Mouse (Mus musculus) retina, postnatal 7 days (tissue): ENCODE measurements at regions not wholly inside any gene's neighbourhood (a gene's known extent, or its start where the extent isn't known, plus 50 kb on each side); places are given as distances from the start of the nearest gene placed in this dataset.

Source experiments
- DNase-seq: peaks from one replicate; pipeline ENCODE4 v3.0.0-alpha.2; 2012; ENCODE audit warnings: low read depth, low spot score

DNA sequence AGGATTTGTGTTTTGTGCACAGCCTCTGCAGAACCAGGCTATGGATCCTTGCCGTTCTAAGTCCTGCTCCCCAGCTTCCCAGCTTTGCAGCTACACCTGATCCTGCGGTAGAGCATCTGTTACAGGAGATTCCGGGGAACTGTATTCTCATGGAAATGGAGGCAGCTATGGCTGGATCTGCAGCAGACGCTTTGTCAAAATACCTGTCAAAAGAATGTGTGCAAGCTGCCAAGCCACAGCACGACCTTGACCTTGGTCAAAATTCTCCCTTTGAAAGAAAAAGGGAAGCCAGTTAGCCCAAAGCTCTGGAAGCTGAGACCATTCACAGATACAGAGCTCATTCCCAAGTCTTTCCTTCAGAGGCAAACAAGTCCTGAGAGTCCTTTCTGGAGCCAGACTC, 255.3 kb downstream of the Med13l start:
- no peak for DNase-seq

DNA sequence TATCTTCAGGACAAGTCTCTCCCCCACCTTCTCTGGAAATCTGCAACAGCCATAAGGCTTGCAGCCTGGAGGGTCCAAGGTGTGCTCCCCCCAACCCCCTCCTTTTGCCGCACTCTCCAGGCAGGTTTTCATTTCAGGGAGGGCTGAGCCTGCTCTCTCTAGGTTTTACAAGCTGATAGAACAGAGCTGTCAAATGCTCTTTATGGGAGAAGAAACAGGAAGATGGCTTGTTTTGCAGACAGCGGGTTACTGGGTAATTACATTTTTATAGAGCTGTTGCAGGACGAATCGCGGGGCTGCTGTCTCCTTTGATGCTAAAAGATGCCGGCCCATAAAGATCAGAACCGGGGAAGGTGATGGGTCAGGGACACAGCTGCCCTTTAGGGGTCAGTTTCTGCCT, 257.8 kb downstream of the Med13l start:
- DNase-seq = no peak

DNA sequence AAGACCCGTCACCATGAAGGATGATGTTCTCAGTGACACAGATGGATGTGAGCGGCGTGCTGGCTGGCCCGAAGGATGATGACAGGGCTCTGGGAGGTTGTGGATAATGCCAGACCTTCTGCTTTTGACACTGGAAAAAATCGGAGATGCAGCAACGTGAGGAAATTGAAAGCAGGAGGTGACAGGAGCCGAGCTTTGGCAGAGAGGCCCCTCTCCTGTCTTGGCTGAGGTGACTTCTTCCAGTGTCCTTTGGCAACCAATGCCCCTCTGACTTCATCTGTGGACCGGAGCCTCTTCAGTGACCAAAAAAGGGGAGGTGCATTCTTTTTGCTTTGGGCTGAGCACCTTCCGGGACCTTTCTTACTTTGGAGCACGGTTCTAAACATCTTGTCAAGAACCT, 264.3 kb downstream of the Med13l start:
- no peak for DNase-seq

DNA sequence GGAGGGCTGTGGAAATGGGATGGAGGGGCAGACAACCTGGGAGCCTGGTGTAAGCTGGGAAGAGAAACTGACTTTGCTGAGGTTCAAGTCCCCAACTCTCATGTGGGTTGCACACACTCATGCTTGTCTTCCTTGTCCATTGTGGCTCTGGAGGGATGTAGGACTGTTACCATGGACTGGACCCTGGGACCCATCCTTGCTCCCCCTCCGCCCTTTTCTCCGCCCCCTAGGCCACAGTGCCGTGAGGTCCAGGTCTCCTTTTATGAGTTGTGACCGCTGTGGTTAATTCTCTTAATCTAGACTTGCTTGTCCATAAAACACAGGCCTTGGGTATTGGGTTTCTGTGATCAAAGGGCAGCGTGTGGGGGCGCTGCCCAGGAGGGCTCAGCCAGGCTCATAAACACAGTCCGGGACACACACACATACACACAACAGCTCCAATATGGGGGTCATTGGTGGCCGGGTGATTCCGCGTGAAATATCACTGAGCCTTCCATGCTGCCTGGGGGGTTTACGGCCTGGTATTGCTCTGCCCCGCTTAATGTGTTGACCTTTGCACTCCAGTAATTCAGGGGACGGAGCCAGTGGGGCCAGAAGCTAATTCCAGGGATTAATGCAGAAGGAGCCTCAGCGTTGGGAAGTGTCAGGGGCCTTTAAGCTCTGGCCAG, 268.7 kb downstream of the Med13l start:
- no peak for DNase-seq

DNA sequence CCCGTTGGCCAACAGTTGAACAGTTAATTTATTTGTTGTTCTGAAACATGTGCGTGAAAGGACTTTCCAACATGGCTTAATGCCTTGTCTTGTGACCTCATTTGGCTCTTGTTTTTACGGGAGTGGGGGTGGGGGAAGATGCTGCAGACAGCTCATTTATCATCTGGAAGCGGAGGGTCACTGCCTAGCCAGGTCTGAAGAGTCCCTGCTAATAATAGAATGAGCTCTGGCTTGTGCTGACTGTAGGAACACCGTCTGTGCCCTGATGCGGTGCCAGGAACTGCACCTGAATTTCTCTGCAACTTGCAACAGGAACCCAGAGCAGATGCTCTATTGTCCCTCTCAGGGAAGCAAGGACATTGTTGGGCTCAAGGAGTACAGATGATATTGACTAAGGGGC, 272.2 kb downstream of the Med13l start:
- no peak for DNase-seq

DNA sequence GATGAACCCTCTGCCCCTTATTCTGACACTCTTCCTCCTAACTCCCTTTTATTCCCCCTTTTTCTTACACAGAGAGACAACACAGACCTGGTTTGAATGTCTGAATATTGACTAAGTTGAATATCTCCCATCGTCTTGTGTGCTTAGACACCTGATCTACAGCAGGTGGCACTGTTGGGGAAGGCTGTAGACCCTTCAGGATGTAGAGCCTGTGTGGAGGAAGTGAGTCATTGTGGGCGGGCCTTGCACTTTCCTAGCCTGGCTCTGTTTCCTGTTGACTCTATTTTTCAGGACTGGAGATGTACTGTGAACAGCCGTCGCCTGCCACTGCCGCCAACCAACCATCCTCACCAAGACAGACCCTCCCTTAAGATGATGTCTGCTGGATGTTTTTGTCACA, 273.6 kb downstream of the Med13l start:
- no peak for DNase-seq

DNA sequence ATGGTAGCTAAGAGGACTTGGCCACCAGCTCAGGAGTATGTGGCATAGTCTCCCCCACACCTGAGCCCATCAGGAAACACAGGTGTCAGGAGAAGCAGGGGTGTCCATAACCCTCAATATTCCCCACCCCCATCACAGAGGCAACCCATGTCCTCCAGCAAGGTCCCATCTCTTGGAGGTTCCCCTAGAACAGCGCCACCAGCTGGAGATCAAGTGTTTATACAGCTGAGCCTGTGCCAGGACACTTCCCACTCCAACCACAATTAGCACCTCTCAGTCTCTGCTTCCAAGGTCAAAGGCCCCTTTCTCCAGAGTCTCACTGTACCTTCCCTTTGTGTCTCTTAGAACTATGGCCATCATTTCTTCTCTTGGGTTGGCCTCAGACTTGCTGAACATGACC, 276.5 kb downstream of the Med13l start:
- DNase-seq = no peak

DNA sequence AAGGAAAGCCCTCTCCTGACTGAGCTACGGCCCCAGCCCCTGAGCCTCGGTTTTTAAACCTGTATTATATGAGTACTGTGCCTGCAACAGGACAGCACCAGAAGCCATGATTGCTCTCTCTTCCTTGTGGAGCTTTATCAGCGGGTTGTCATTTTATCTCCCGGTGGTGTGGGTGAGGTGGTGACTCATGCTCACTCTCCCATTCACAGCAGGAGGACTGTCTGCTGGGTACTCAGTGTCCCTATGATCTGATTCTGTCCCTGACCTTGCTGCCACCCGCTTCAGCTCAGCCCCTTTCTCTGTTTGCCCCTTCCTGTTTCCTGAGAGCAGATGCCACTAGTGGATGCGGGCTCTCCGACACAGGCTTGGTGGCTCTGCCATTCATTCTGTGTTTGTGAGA, 277.9 kb downstream of the Med13l start:
- no peak for DNase-seq

DNA sequence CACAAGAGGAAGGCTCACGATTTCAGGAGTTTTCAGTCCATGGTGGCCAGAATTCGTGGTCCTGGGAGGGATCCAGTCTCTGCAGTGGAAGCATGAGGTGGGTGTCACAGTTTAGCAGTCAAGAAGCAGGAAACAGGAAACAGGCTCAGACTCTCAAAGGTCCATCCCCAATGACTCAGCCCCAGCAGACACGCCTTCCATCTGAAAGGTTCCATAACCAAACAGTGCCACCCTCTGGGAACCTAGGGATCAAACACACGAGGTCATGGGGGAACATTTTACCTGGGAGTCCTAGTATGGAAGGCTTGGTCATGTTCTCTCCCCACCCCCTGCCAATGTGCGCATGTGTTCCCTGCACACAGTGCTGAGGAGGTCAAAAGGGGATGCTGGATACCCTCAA, 279.4 kb downstream of the Med13l start:
- DNase-seq = no peak

DNA sequence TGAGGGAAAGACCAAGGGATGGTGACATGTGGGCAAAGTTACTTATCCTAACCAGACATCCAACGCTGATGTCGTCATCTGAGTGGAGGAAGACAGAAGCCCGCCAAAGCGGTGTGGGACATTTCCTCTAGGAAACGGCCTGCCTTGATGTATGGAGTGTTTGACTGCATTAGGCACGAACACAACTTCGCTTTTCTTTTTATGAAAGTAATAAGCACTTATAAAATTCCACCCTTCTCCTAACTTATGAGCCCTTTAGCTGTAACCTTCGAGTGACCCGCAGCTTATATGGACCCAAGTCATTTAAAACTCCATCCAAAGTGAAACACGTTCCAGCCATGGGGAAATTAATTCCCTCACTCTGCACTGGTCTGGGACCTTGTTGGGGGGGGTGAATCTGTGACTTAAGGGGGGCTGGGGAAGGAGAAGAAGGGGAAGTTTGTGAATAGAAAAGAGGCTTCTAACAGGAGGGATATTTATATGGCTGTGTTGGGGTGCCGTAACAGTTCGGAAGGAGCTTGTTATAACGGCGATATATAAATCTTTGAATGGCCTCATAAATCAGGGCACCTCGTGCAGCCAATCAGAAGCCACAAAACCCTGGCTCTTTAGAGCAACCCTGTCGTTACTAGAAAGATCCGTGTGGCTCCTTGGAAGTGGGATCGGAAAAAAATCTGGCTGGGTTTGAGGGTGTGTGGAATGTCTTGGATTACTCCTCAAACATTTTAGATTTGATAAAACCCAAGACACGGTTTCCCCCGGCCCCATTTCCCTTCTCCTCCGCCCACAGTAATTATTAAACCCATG, 280.9 kb downstream of the Med13l start:
- no peak for DNase-seq

DNA sequence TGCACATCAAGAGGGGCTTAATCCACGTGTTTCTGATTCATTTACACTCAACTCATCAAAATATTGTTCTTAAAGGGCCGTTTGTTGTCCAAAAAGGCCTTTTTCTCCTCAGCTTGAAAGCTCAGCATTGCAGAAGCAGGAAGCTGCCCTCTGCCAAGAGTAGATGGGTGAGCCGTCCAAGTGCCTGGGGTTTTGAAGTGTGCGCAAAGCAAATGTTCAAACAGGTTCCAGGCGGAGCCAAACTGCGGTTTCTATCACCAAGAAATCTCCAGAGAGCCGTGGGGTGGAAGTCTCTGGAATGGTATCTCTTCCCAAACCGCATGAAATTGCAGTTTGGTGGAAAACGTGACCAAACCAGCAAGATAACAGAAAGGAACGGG, 281.5 kb downstream of the Med13l start:
- no peak for DNase-seq

DNA sequence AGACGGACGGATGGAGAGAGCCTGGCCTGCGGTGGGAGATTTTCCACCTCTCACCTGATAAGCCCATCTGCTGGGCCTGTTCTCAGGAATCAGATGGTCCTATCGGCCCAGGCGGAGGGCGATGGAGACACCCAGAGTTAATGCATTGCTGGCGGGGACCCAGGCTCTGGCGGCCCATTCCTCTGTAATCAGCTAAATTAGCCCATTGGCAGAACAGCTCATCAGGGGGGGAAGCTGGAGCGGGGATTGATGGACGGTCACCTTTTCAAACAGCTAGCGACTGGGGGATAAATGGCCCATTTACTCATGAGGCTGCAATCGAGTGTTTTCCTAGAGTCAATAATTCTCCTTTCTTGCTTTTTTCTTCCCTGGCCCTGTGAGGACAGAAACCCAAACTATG, 296.5 kb downstream of the Med13l start:
- no peak for DNase-seq

DNA sequence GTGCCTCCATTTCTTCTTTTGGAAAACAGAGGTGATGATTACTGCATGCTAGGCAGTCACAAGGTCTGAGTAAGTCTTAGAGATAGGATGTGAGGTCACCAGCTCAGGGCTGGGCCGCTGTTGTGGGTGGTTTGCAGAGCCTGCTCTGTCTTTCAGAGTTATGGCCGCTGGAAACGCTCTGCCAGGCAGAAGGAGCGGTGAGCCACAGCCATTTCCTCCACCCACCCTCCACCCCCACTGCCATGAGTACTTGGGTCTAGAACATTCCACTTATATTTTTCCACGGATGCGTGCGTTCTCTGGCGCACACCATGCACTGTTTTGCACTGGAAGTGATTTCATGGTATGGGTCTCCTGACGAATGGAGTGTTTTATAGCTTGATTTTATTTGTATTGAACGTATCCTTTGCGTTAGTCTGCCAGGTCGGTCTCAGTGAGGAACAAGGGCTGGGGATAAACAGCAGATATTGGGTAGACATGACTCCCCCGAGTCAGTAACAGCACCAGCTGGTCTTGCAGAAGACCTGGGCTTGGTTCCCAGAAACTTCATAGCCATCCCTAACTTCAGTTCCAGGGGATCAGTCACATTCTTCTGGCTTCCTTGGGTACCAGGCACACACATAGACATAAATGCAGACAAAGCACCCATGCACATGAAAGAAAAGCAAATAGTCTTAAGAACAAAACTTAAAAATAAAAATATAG, 300.8 kb downstream of the Med13l start:
- DNase-seq = no peak

DNA sequence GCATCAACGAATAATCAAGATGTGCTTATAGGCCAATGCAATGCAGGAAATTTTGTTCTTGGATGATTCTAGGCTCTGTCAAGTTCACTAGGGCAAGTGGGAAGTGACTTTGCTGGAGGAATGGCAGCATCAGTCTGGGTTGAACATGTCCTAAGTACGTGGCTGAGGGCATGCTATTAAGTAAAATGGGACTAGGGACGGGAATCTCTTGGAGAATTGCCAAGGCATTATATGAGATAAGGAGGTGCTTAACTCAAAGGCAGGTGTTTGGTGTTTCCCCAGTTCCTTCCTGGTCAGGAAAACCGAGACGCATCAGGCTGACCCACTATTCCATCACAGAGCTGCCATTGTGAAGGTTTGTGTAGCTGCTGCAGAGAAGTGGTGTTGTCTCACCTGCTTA, 307.0 kb downstream of the Med13l start:
- no peak for DNase-seq

DNA sequence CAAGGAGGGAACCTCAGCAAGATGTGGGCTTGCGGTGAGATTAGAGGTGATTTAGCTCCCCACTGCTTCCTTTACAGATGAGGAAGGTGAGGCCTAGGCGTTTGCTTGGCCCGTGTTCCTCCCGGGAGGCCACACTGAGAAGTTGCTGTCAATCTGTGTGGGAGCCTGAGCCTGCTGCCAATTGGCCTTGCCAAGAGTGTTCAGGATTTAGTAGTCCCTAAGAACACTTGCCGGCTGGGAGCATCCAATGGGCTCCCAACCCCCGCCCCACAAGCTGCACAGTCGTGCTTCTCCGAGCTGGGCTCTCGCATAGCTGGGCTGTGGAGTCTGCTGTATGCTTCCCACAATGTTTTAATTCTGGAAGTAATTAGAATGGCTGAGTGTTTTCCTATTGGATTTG, 308.9 kb downstream of the Med13l start:
- no peak for DNase-seq

DNA sequence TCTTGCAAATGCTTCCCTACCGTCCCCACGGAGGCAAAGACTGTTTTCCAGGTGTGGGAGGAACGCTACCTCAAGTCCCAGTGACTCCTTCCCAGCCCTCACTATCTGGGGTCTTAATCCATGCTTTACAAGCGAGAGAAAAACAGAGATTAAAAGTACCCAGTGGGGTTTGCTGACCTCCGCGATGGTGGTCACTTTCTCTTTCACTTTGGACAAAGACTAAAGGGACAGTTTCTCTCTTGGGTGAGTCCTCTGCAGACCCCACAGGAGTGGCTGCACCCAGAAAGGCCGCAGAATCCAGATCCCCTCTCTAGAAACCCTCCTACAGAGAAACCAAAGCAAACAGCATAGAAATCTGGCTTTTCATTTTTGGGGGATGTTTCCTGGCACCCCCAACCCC, 313.4 kb downstream of the Med13l start:
- no peak for DNase-seq

DNA sequence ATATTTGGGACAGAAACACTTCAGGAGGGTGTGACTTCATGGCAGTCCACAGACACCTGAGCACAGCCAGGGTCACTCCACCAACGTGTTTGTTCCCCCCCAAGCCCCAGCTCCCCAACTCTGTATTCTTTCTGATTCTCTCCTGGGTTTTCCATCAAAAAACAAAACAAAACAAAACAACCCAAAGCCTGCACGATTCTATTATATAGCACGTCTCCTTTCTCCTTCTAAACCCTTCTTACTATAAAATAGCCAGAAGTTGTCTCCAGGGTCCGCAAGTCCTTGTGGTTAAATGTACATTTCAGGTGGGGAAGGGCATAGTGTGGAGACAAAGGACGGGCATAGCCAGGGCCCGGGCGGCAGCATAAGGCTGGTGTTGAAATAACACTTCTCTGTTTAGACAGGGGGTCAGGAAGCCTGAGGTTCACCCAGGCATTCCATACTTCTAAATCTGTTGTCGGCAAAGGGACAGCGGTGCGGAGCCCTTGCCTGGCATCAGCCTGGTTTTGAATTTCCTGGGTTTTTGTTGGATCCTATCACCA, 314.7 kb downstream of the Med13l start:
- no peak for DNase-seq

DNA sequence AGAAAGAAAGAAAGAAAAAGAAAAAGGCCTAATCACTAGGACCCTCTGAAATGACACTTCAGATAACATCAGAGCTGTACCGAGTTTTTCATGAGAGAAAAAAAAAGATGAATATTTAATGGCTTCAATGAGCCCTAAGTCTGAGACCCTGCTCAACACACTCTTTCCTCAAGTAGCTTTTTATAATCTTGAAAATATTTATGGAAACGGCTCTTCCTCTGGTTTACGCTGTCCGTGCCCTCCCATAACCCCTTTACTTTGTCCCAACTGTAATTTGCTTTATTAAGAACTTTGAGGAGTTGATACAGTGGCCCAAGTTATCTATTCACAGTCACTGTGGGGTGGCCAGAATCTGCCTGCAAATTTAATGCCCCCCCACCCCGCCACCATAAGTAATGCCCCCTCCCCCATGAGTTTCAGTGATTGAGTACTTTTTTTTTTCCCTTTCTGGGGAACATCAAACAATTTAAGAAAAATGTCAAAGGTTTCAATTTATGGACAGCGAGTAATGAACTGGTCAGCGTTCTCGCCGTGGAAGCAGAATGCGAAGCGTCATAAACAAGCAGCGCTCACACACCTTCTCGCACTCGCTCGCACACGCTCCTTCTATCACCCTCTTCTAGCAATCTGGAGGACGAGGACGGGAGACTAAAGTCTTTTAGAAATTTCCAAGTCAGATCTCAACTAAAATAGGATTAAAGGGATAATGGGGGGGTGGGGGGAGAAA, 316.3 kb downstream of the Med13l start:
- DNase-seq = no peak

DNA sequence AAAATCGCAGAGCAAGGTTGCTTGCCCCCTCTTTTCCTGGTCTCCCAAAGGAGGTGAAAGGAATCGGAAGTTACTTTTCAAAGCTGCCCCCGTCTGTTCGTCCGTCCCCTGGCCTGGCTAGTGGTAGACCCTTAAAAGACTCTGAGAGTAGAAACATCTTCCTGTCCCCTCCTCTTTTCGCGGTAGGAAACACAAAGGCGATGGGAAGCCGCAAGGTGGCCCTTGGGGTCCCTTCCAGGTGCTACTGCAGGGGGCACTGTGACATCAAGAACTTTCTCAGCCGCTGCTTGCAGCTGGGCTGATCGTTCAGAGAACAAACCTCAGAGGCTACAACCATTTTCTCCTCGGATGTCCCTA, 316.8 kb downstream of the Med13l start:
- no peak for DNase-seq

DNA sequence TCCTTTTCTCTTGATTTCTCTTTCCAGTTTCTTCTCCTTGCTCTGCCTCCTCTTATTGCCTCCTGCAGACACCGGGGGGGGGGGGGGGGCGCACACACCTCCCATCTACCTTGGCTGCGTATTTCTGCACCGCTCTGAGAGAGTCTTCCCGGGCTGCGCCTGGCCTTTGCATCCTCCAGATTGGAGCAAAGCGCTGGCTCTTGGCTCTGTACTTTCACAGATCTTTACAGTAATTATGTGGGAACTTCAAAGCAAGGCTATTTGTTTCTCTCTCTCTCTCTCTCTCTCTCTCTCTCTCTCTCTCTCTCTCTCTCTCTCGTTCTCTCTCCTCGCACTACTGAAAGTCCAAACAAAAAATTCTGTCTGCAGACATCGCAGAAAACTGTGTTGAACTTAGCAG, 317.4 kb downstream of the Med13l start:
- DNase-seq = no peak

DNA sequence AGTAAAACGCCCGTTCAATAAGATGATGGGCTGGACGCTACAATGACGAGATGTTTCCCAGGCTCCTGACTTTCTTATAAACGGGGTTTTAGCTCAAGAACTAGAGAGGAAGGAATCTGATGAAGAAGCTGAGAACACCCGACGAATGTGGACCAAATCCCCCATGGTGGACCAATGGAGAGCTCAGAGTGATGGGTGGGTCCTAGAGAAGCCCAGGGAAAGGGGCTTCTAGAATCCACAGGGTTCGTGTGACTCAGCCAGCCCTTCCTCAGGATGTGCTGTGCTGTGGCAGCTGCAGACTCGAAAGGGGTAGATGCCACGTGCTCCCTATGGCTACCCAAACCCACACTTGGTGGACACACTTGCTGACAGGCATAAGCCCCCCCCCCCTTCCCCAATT, 318.2 kb downstream of the Med13l start:
- no peak for DNase-seq
